Mouse (Mus musculus) heart, embryonic 15.5 days (tissue): Measurements from ENCODE around the gene Rbms1. TPM values are rescaled to one million over a fixed set of nuclear protein-coding genes. Genes with fewer than 3 reads are reported as not detected.

ENCODE experiments used
- ATAC-seq: fragments of 200-750 bp; cut with Nextera tagmentation; replicated peaks from 2 replicates; pipeline ENCODE4 v1.8.0; 2017; ENCODE audit warnings: low read depth, moderate TSS enrichment; ENCODE audit not compliant: insufficient number of reproducible peaks, insufficient read depth, low FRiP score
- H3K27ac ChIP-seq: fragments of 300-500 bp; sonication (generic); 2 replicates; pipeline ENCODE4 v1.5.1; 2015; ENCODE audit warnings: mild to moderate bottlenecking, inconsistent platforms
- H3K27me3 ChIP-seq: fragments of 300-500 bp; sonication (generic); 2 replicates; pipeline ENCODE4 v1.6.1; 2015; ENCODE audit warnings: inconsistent platforms
- H3K36me3 ChIP-seq: fragments of 300-500 bp; sonication (generic); 2 replicates; pipeline ENCODE4 v1.6.1; 2015; ENCODE audit warnings: mild to moderate bottlenecking, inconsistent platforms
- H3K4me1 ChIP-seq: fragments of 300-500 bp; sonication (generic); replicated peaks from 2 replicates; pipeline ENCODE4 v1.6.1; 2015; ENCODE audit warnings: inconsistent platforms
- H3K4me2 ChIP-seq: fragments of 300-500 bp; sonication (generic); 2 replicates; pipeline ENCODE4 v1.6.1; 2015; ENCODE audit warnings: inconsistent platforms, mild to moderate bottlenecking, moderate library complexity
- H3K4me3 ChIP-seq: fragments of 300-500 bp; sonication (generic); 2 replicates; pipeline ENCODE4 v1.5.1; 2015; ENCODE audit warnings: mild to moderate bottlenecking, inconsistent platforms
- H3K9ac ChIP-seq: fragments of 300-500 bp; sonication (generic); 2 replicates; pipeline ENCODE4 v1.6.1; 2015; ENCODE audit warnings: mild to moderate bottlenecking, inconsistent platforms
- H3K9me3 ChIP-seq: fragments of 300-500 bp; sonication (generic); replicated peaks from 2 replicates; pipeline ENCODE4 v1.6.1; 2016; ENCODE audit warnings: inconsistent platforms
- WGBS: fragments of 180-500 bp; shearing (Covaris S2); methylation state at CpG from one replicate; pipeline ENCODE4 v1.1.7; 2015; ENCODE audit warnings: mixed read lengths; 5-methylcytosine and 5-hydroxymethylcytosine counted together
- polyA plus RNA-seq: library from polyadenylated mRNA; unstranded; fragments of >200 nt; fragmentation: Nextera tagmentation; extraction: Ambion mirVana; gene quantifications from 2 replicates; pipeline ENCODE4 v1.2.1, GENCODE M21; 2015

Rbms1 gene
- polyA plus RNA-seq, 1 experiment from 2014 or later, result 72.6 TPM

DNA sequence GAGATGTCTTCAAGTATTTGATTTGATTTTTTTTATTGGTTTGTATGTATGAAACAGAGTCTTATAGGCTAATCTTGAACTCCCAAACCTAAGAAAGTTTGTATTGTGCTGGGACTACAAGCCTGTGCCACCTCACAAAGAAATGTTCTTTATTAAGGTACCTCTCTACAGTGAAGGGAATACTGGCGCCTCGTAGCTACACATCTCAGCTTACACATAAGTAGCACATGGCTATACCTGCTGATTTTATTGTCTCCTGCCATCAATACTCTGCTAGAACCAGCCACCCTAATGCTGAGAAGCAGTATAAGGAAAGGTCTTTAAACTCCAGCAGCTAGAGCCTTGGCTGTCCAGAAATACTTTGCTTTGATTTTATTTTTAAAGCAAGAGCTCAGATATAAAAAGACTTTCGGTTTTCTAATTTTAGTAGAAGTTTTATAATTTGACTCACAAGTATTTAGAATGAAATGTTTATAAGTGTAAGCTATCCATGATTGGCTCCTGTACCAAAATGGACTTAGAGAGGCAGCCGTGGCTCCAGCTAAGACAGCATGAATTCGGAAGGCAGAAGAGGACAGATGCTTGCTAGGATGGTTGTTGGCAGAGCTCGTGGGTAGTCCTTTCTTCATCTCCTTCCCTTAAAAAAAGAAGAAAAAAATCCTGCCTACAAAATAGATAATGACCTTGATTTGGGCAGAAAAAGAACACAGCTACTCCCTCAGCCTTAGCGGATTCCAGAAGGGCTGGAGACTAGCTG lies 48.3 kb downstream of the Rbms1 start:
- H3K4me2 ChIP-seq, result no peak overlapping the region
- 63% methylated on average over 7 of the region's 7 CpGs for WGBS
- no peak overlapping the region for H3K27ac ChIP-seq
- H3K4me1 ChIP-seq, result peaks cover 70% of the 10 kb centered on the region
- no peaks in the 10 kb centered on the region for H3K36me3 ChIP-seq
- H3K27me3 ChIP-seq, result no peaks in the 10 kb centered on the region
- no peaks in the 10 kb centered on the region for H3K9me3 ChIP-seq
- H3K9ac ChIP-seq, result no peak overlapping the region
- no peak overlapping the region for H3K4me3 ChIP-seq
- ATAC-seq, result no peak

DNA sequence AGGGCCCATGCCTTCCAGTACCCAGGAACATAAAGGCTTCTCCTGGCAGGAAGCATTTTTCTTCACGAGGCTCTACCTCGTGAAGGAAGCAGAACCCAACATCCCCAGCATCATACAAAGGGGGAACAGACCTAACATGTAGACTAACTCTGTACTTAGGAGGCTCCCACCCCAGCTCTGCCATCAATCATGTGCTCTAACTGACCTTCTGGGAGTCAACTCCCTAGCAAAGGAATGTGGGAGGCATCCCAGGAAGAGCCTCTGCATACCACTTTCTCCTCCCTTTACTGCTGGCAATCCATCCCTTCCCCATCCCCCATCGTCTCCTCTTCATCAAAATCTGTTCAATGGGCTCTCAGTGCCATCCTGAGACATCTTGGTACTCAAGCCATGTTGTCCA lies 49.7 kb downstream of the Rbms1 start:
- H3K4me1 ChIP-seq, result peaks cover 60% of the 10 kb centered on the region
- H3K27ac ChIP-seq, result peak overlapping the region; percentile 27; the same call in 1 of the 2 replicates
- no peaks in the 10 kb centered on the region for H3K9me3 ChIP-seq
- H3K9ac ChIP-seq, result no peak overlapping the region
- no peaks in the 10 kb centered on the region for H3K27me3 ChIP-seq
- ATAC-seq, result no peak
- 64% methylated on average over 3 of the region's 3 CpGs for WGBS
- no peak overlapping the region for H3K4me2 ChIP-seq
- H3K36me3 ChIP-seq, result no peaks in the 10 kb centered on the region
- no peak overlapping the region for H3K4me3 ChIP-seq

DNA sequence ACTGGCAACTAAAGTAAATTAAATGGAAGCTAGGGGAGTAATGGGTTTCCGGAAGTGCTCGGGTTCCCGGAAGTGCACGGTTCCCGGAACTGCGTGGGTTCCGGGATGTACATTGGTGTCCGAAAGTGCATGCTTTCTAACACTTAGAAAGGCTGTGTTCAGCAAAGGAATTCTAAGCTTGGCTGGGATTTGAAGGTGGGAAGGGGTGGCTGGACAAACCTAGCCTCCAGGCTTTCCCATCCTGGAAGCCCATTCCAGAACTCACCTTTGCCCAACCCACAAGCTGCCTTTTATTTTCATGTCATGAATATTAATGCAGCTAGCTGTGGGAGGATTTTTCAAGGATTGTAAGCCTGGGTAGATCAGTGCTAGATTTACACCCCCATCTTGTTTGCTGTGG lies 51.3 kb downstream of the Rbms1 start:
- no peak for ATAC-seq
- H3K4me1 ChIP-seq, result peaks cover 74% of the 10 kb centered on the region
- H3K9me3 ChIP-seq, result no peaks in the 10 kb centered on the region
- 69% methylated on average over 8 of the region's 8 CpGs for WGBS
- no peaks in the 10 kb centered on the region for H3K27me3 ChIP-seq
- H3K4me3 ChIP-seq, result no peak overlapping the region
- no peak overlapping the region for H3K9ac ChIP-seq
- 0 out of 2 replicates have a peak overlapping the region, but pooled peaks have one; percentile 43 for H3K4me2 ChIP-seq
- no peaks in the 10 kb centered on the region for H3K36me3 ChIP-seq
- peak overlapping the region; percentile 80; the same call in 1 of the 2 replicates for H3K27ac ChIP-seq

DNA sequence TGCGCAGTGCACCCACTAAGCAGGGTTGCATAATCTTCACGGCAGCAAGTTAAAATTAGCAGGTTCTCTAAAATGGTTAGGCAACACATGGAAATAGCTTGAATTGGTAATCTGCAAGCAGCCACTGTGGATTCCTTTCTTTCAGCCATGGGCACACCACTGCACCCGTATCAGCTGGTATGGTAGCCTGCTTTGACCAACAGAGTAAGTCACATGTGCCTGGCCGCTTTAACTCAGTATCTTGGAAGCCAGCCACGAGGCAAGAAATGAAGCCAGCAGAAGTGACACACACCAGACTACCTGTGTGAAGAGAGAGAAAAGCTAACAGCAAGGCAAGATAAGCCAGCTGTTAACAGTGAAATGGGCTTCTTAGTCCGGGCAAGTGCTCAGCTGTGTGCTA lies 52.2 kb downstream of the Rbms1 start:
- H3K4me3 ChIP-seq, result no peak overlapping the region
- no peaks in the 10 kb centered on the region for H3K36me3 ChIP-seq
- 23% methylated on average over 6 of the region's 6 CpGs for WGBS
- H3K27me3 ChIP-seq, result no peaks in the 10 kb centered on the region
- H3K9ac ChIP-seq, result no peak overlapping the region
- H3K4me2 ChIP-seq, result peak overlapping the region; percentile 43
- peaks cover 69% of the 10 kb centered on the region for H3K4me1 ChIP-seq
- H3K9me3 ChIP-seq, result no peaks in the 10 kb centered on the region
- H3K27ac ChIP-seq, result peak overlapping the region; percentile 80
- peak; percentile 91 for ATAC-seq

DNA sequence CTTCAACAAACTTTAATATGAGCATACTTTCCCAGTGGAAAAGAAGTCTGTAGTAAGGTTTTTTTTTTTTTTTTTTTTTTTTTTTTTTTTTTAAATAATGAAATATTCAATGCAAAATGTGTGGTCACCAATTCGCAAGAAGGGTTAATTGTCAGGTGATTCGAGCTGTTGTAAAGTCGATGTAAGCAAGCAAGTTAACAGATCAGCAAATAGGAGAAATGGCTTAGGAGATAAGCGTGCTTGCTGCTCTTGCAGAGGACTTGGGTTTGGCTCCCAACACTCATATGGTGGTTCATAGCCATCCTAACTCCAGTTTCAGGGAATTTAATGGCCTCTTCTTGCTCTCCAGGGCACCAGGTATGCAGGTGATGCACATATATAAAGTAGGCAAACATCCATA lies 54.4 kb downstream of the Rbms1 start:
- Histone ChIP-seq H3K9me3 (no peaks in the 10 kb centered on the region), H3K27me3 (no peaks in the 10 kb centered on the region), H3K36me3 (no peaks in the 10 kb centered on the region), H3K4me3 (no peak overlapping the region), H3K4me2 (peak overlapping the region; percentile 44; the same call in 1 of the 2 replicates), H3K4me1 (peaks cover 61% of the 10 kb centered on the region), H3K9ac (no peak overlapping the region), H3K27ac (no peak overlapping the region)
- no peak for ATAC-seq
- WGBS, result 56% methylated on average over 4 of the region's 4 CpGs

DNA sequence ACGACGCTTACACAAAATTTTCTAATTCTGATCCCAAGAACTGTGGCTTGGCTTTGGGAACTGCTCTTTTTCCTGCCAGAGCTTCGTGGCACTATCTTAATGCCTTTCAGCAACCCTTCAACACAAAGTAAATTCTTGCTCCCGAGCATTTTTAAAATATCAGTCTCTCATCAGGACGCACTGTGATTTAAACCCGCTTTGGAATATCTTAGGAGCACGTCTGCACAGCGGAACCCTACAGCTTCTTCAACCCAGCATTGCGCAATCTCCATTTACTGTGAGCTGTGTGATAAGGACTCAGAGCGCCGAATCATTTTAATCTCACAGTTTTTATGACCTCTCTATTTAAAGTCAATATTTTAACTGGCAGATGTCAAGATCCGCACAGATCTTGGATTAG lies 54.9 kb downstream of the Rbms1 start:
- Histone ChIP-seq H3K27ac (0 out of 2 replicates have a peak overlapping the region, but pooled peaks have one; percentile 40), H3K9ac (peak overlapping the region; percentile 9; the same call in 1 of the 2 replicates), H3K4me1 (peaks cover 59% of the 10 kb centered on the region), H3K9me3 (no peaks in the 10 kb centered on the region), H3K4me2 (peak overlapping the region; percentile 44), H3K27me3 (no peaks in the 10 kb centered on the region), H3K36me3 (no peaks in the 10 kb centered on the region), H3K4me3 (peak overlapping the region; percentile 15; the same call in 1 of the 2 replicates)
- ATAC-seq, result no peak
- 29% methylated on average over 12 of the region's 12 CpGs for WGBS

DNA sequence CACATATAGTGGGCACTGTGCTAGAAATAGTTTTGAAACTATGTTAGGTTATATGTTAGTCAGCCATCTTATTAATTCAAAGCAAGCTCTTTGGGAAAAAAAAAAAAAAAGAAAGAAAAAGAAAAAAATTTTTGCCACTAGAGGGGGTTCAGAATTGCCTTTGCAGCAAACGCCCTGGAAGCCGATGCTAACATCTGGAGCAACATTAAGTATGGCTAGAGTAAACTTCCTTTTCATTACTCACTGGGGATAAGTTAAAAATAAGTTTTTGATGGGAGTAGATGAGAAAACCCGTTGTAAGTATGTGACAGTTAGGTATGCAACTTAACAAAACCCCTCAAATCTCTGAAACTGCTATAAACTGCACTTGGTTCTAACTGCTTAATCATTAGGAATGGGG lies 57.7 kb downstream of the Rbms1 start:
- Histone ChIP-seq H3K4me2 (no peak overlapping the region), H3K4me1 (peaks cover 53% of the 10 kb centered on the region), H3K27me3 (no peaks in the 10 kb centered on the region), H3K36me3 (no peaks in the 10 kb centered on the region), H3K4me3 (no peak overlapping the region), H3K27ac (peak overlapping the region; percentile 7; the same call in 1 of the 2 replicates), H3K9me3 (no peaks in the 10 kb centered on the region), H3K9ac (no peak overlapping the region)
- WGBS, result 14% methylated on average over 3 of the region's 3 CpGs
- no peak for ATAC-seq

DNA sequence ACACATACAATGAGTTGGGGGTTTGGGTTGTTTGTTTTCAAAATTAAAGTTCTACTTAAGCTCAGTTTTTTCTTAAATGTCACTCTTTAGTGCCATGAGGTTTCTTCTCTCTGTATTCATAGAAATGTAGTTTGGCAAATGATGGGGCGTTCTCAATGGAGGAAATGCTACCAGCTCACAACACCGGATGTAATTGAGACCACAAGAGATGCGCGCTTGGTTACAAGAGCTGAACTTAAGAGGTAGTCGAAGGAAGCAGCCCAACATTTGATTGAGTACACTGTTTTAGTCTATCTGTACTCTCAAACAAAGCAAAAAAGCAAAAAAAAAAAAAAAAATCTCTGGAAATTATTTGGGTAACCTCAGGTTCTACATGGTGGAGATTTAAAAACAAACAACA lies 58.9 kb downstream of the Rbms1 start:
- no peak for ATAC-seq
- Histone ChIP-seq H3K9ac (no peak overlapping the region), H3K27me3 (no peaks in the 10 kb centered on the region), H3K36me3 (no peaks in the 10 kb centered on the region), H3K9me3 (no peaks in the 10 kb centered on the region), H3K4me2 (no peak overlapping the region), H3K27ac (no peak overlapping the region), H3K4me3 (no peak overlapping the region), H3K4me1 (peaks cover 52% of the 10 kb centered on the region)
- whole genome bisulfite sequencing, result 77% methylated on average over 5 of the region's 5 CpGs

DNA sequence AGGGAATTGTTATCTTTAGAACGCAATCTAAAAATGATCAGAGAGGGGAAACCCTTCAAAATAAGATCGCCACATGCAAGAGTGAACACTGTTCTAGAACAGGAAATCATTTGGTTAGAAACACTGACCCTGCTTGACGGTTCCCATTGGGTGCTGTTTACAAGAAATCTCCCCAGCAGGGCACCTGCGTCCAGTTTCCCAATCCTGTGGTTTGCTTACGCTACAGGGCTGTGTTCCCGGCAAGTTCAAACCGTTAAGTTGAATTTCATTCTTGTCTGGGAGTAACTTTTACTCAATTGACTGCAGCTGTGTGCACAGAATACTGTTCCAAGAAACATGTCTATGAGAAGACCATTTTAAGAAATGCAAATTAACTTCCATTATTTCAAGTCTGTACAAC lies 59.5 kb downstream of the Rbms1 start:
- H3K4me2 ChIP-seq, result no peak overlapping the region
- no peak overlapping the region for H3K4me3 ChIP-seq
- H3K27ac ChIP-seq, result no peak overlapping the region
- no peaks in the 10 kb centered on the region for H3K27me3 ChIP-seq
- H3K4me1 ChIP-seq, result peaks cover 50% of the 10 kb centered on the region
- no peaks in the 10 kb centered on the region for H3K36me3 ChIP-seq
- H3K9ac ChIP-seq, result no peak overlapping the region
- WGBS, result 69% methylated on average over 7 of the region's 7 CpGs
- H3K9me3 ChIP-seq, result no peaks in the 10 kb centered on the region
- no peak for ATAC-seq

DNA sequence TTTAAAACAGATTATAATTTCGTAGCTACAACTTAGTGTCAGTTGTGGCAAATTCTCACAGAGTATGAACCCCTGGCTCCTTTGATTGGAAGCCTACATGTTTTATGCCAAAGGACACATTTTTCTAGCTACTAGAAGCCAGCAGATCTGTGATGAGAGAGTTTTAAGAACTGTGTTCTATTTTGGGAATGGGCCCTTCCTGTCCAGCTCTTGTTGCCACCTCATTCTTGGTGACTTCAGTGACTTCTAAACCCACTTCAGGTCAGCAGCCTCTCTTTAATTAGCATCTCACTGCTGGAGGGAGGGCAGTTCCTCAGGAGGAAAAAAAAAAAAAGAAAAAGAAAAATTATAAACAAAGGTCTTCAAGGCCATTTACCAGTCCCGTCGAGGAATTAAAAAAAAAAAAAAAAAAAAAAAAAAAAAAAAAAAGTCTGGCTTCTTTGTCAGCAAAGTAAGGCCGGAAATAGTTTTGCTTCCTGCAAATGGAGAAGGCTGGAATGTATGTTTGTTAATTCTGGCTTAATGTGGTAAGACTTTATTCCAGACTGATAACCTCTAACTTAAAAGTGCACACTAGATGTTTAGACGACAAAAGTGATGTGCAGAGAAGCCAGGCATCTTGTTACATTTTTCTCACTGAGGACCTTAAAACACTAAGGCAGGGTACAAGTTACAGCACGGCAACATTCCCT lies 60.4 kb downstream of the Rbms1 start:
- WGBS, result 43% methylated on average over 6 of the region's 6 CpGs
- H3K4me1 ChIP-seq, result peaks cover 42% of the 10 kb centered on the region

DNA sequence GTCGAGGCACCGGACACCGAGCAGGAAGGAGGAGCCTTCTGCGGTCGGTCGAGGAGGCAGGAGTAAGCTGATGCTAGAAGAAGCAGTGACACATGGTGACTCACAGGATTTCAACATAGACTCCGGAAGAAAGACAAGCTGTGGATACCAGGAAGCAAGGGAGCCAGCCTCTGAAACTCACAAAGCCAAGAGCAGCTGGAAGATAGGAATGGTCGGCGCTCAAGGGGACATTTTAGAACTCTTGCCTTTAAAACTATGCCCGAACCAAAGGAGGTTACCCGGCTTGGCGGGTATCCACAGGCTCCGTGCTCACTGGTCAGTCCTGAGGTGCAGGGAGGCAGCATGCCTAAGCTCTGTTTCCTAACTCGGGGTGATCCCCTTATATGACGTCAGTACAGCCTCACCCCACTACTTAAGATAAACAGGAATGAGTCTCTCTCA lies 61.5 kb downstream of the Rbms1 start:
- no peak overlapping the region; the same call in 1 of the 2 replicates for H3K4me3 ChIP-seq
- ATAC-seq, result 0 out of 2 replicates have a peak, but pooled peaks have one; percentile 43

More for the DNA sequence above, 60.4 kb downstream of the Rbms1 start:
- Histone ChIP-seq H3K36me3 (no peaks in the 10 kb centered on the region), H3K9ac (no peak overlapping the region), H3K4me3 (no peak overlapping the region), H3K9me3 (no peaks in the 10 kb centered on the region), H3K4me2 (no peak overlapping the region), H3K27me3 (no peaks in the 10 kb centered on the region), H3K27ac (peak overlapping the region; percentile 77)
- ATAC-seq, result no peak

More for the DNA sequence above, 61.5 kb downstream of the Rbms1 start:
- no peaks in the 10 kb centered on the region for H3K27me3 ChIP-seq
- H3K36me3 ChIP-seq, result no peaks in the 10 kb centered on the region
- WGBS, result 40% methylated on average over 15 of the region's 15 CpGs
- no peak overlapping the region; the same call in 1 of the 2 replicates for H3K9ac ChIP-seq
- no peaks in the 10 kb centered on the region for H3K9me3 ChIP-seq
- H3K27ac ChIP-seq, result peak overlapping the region; percentile 77
- peak overlapping the region; percentile 48 for H3K4me2 ChIP-seq
- peaks cover 33% of the 10 kb centered on the region for H3K4me1 ChIP-seq
